Mouse (Mus musculus): ENCODE data around the gene Ifitm7.

DNA sequence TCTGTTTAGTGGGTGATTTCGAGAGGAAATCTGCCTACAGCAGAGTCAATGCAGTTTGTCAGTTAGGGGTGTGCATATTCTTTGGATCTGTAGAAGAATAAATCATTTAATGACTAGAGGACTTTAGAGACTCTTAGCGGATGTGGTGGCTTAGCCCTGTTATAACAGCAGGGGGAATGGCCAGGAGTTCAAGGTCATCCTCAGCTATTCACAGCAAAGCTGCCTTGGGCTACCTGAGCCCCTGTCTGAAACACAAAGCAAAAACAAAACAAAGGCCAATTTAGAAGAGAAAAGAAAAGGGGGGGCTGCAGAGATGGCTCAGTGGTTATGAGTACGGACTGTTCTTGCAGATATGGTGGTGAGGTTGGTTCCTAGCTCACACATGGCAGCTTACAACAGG is 35.4 kb downstream of the Ifitm7 start:
- TF ChIP-seq CTCF (IDR thresholded peaks at IDR 0.05) (no peak), EP300 (IDR thresholded peaks at IDR 0.05; ENCODE audit: insufficient read depth, low read depth, low read length) (no peak)
